Mouse (Mus musculus): Measurements from ENCODE around the gene Ccdc74a.

DNA sequence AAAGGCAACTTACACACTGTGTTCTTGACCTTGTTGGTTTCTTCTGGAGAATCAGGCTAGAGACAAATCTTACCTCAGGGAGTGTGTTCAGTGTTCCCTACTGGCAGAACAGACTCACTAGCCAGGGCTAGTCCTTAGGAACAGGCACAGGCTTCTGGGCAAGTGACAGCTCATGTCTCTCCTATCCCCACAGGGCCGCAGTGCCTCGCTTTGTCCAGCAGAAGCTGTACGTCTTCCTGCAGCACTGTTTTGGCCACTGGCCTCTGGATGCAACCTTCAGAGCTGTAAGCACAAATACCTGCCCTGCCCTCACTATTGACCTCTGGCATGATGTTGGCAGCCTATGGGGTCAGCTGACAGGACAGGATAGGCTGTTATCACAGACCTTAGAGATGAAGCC lies 7.2 kb upstream of the Ccdc74a start:
- no peak for TF ChIP-seq CTCF (IDR thresholded peaks at IDR 0.05)
- no peak for TF ChIP-seq POLR2A (IDR thresholded peaks at IDR 0.05; ENCODE audit: insufficient read depth, low read depth, low read length)

All from heart, adult 2 months (tissue).